Mouse (Mus musculus): ENCODE data around the gene Klf12.

Gene Klf12

GRCm38 (mm10) chr14:100052876-100053275, 231.6 kb downstream of the Klf12 start:
- DNase-seq (ENCODE audit: low read depth, low spot score) = no peak

- no peak for DNase-seq (ENCODE audit: low read depth, low spot score)
Measured at GRCm38 (mm10) chr14:100045431-100045830, 239.0 kb downstream of the Klf12 start.

- no peak for DNase-seq (ENCODE audit: low read depth, low spot score)
Measured at GRCm38 (mm10) chr14:100041823-100042222, 242.7 kb downstream of the Klf12 start.

GRCm38 (mm10) chr14:100026671-100027070, 257.8 kb downstream of the Klf12 start:
- DNase-seq (ENCODE audit: low read depth, low spot score) = no peak

DNA sequence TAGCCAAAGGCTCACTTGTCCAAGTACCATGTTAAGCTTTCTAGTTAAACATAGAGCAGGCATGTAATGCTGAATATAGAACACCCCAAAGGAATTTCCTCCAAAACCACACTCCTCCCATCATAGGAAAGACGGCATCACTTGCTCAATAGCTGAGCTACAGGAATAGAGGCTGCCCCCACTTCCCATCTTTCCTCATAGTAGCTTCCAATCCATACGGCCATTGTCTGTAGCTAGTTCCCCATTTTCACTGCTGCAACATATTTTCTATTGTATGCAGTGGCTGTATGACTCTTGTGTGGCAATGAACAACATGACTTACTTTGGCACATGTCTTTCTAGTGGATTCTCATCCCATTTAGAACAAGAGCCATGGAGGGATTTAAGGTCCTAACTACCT, 267.3 kb downstream of the Klf12 start:
- DNase-seq (ENCODE audit: low read depth, low spot score) = no peak

DNA sequence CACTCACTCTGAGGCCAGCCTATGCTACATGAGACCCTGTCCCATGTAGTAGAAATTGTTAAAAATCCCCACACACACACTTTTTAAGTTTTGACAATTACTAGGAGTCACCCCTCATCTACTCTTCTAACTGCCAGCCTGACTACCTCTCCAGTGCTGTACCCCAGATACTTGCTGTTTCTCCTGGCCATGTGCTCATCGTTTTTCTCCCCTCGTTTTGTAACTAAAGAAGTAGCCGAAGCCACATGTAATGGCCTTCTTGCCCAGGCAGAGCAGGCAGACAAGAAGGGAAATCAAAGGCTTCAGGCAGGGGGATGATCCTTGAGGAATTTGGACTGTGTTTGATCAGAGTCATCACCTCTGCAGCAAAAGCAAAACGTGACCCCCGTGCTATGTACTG, 274.0 kb downstream of the Klf12 start:
- DNase-seq (ENCODE audit: low read depth, low spot score) = no peak

GRCm38 (mm10) chr14:100009790-100010382, 274.6 kb downstream of the Klf12 start:
- peak; percentile 53 for DNase-seq (ENCODE audit: low read depth, low spot score)

DNA sequence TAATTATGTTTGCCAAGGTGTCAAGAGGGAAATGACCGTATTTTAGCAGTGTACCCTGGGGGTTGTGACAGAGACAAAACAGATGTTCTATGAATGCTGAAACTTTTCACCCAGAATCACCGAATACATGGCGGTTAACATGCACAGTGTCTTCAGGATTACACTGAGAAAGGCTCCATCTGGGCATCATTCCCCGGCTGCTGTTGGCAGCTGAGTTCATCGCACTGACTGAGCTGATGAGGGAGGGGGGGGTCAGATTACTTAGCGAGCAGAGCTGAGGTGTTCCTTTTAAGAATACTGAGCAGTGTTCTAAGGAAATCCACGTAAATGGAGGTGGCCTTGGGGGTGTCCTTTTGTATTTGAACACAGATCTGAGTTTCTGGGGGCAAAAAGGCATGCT, 301.0 kb downstream of the Klf12 start:
- DNase-seq (ENCODE audit: low read depth, low spot score) = peak; percentile 8

DNA sequence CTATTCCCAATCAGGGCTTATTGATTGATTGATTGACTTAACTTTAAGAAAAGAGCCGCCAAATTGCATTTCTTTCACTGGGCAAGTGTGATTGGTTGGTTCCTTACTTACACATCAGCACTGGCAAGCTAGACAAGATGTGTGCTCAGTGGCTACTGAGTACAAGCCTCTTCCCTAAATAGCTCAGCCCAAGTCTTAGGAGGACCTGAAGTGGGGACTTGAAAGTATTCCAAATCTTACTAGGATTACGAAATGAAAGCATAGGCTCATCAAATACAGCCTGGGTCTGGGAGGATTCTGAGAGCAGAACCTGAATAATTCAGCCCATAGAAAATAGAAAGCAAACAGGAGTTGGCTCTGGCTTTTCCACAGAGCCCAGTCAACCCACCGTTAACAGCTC, 303.3 kb downstream of the Klf12 start:
- peak; percentile 27 for DNase-seq (ENCODE audit: low read depth, low spot score)

DNA sequence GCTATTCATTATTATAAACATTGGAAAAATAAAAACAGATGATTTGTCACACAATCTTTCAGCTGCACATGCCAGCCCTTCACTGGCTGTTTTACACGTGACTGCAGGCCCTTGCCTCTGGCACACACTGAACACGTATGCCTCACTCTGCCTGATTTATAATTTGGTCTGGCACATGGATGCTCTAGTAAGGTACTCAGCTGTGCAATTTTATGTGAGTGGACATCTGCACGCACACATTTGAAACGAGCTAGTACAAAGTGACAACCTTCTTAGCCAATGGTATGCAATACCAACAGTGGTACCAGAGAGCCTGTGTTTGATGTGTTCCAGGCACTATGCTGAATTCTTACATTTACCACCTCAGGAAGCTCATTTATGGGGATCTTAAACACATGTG, 316.6 kb downstream of the Klf12 start:
- DNase-seq (ENCODE audit: low read depth, low spot score) = no peak

DNA sequence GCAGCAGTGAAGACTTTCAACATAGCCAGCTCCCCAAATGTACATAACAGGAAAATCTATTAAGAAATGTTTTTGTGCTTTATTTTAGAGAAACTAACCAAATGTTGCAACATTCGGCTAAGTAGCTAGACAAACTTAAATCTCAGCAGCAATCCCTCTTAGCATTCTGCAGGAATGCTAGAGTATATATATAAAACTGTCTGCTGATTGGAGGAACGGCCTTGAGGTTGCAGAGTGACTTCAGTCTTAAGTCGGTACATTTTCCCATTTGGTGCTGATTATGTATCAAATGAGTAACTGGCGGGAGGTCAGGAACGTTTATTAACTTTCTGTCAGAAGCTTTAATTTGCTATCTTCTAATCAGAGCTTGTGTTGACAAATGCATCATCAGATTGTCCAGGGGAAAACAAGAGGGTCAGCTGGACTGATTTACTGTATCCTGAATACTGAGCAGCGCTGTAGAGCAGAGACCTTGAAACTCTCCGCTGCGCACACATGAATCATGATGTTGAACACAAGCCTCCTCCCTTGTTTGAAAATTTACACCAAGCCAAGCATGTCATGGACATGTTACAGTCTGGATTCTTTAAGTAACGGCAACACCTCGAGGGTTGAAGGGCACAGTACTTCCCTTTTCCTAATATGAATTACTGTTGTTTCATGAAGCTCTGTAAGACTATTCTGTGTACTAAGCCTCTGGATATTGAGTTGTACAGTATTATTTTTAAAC, 323.8 kb downstream of the Klf12 start:
- DNase-seq (ENCODE audit: low read depth, low spot score) = no peak

DNA sequence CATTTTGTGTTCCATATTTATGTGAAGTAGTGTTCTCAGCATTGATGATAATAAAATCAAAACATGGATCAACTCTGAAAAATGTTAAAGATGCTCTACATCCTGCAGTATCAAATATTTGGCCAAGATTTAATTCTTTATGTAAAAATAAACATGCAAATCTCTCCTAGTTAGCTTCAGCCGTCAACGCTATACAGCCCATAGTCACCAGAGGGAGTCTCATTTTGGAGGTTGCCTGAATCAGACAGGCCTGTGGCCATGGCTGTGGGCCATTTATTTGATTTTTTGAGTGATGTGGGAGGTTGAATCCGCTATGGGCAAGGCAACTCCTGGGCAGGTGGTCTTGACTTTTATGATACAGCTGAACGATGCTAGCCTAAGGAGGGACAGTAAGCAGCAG, 329.3 kb downstream of the Klf12 start:
- DNase-seq (ENCODE audit: low read depth, low spot score) = no peak

DNA sequence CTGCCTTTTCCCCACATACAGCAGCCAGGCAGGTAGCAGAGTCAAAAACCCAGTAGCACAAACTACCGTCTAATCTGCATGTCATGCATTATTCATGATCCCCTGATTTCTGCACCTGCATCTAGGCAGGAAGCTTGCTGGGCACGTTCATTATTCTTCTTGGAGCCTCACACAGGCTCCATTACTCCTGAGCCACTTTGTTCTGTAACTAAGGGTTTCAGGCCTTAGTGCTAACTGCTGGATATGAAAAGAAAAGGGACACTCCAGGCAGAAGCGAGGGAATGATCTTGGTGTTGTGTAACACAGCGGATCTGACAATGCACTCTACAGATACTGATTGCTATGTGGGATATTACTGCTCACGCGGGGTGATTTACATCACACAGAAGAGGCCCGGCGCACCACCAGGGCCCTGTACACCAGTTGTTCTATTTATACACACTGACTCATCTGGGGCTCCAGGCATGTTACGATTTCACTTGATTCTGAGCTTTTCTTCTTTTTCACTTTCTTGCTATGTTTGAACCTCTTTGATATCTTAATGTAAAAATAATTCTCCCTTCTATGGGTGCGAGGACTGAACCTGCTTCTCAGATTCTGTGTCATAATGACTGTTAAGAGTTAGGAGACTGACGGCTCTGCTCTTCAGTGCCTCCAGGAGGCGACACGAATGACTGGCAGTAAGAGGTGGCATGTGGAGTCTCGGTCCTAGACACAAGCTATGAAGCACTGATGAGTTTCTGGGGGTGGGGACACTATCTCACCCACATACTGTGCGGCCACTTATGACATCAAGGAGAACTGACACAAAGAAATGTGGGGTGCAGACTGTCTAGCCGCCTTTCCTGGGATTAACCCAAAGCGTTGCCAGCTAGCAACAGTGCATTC, 340.0 kb downstream of the Klf12 start:
- DNase-seq (ENCODE audit: low read depth, low spot score) = no peak

- peak; percentile 3 for DNase-seq (ENCODE audit: low read depth, low spot score)
Measured at GRCm38 (mm10) chr14:99943156-99943555, 341.3 kb downstream of the Klf12 start.

GRCm38 (mm10) chr14:99933456-99933855, 351.0 kb downstream of the Klf12 start:
- DNase-seq (ENCODE audit: low read depth, low spot score) = no peak

- DNase-seq (ENCODE audit: low read depth, low spot score) = peak; percentile 36
Measured at GRCm38 (mm10) chr14:99931879-99932278, 352.6 kb downstream of the Klf12 start.

- no peak for DNase-seq (ENCODE audit: low read depth, low spot score)
Measured at GRCm38 (mm10) chr14:99911912-99912311, 372.6 kb downstream of the Klf12 start.

GRCm38 (mm10) chr14:99910876-99911275, 373.6 kb downstream of the Klf12 start:
- DNase-seq (ENCODE audit: low read depth, low spot score) = peak; percentile 85

DNA sequence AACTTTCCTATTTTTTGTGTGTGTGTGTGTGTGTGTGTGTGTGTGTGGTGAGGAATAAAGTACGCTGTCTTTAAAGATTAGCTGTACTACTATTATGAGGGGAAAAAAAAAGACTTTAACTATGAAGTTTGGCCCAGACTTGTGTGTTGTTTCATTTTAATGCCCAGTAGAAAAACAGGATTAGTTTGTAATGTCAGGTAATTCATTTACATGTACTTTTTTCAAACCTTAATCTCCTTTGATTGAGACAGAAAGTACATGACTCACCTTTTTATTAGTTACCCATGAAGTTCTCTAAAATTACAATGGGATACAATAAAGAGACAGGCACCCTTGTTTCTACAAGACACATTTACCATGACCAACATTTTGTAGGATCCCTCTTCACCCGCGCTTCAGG, 383.6 kb downstream of the Klf12 start:
- no peak for DNase-seq (ENCODE audit: low read depth, low spot score)

GRCm38 (mm10) chr14:99898861-99899260, 385.6 kb downstream of the Klf12 start:
- DNase-seq (ENCODE audit: low read depth, low spot score) = no peak

GRCm38 (mm10) chr14:99894708-99895383, 389.6 kb downstream of the Klf12 start:
- DNase-seq (ENCODE audit: low read depth, low spot score) = peak; percentile 46

DNA sequence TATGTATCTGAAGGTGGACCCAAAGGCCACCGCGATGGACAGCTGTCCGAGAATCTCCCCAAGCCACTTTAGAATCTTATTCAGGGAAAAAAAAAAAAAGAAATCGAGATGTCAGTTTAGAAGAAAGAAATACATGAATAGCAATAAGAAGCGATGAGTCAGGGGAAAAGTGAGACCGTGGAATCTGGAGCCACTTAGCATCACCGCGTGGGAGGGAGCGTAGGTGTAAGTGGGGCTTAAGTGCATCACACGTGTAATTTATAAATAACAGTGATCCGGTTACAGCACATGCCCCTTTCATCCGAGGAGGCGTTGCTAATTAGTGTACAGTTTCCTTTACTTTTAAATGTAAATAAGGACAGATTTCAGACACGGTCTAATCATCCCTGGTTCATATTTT, 390.4 kb downstream of the Klf12 start:
- DNase-seq (ENCODE audit: low read depth, low spot score) = peak; percentile 20
